Mouse (Mus musculus) embryonic fibroblast, embryonic 13.5 days (primary cell): ENCODE measurements around the gene Npepps. TPM values are rescaled to one million over a fixed set of nuclear protein-coding genes. Genes with fewer than 3 reads are reported as not detected.
A peak's percentile ranks its signal among the peaks of the same experiment; 100 is the strongest.

Experiments used
- H3K27ac ChIP-seq: 2 replicates; pipeline ENCODE4 v1.5.1; 2012; ENCODE audit warnings: low read length, control low read depth, inconsistent platforms; ENCODE audit not compliant: insufficient read depth
- H3K4me1 ChIP-seq: 2 replicates; pipeline ENCODE4 v1.6.1; 2011; ENCODE audit warnings: low read length; ENCODE audit not compliant: control insufficient read depth, insufficient read depth
- H3K4me3 ChIP-seq: 2 replicates; pipeline ENCODE4 v1.5.1; 2011; ENCODE audit warnings: mild to moderate bottlenecking, control low read depth, low read length; ENCODE audit not compliant: insufficient read depth
- CTCF ChIP-seq: IDR thresholded peaks from 2 replicates; pipeline ENCODE4 v1.5.1; 2011; ENCODE audit warnings: mild to moderate bottlenecking, control low read depth, low read length, moderate library complexity, borderline replicate concordance; ENCODE audit not compliant: insufficient read depth
- POLR2A ChIP-seq: IDR thresholded peaks from 2 replicates; pipeline ENCODE4 v1.6.1; 2011; ENCODE audit warnings: low read depth, mild to moderate bottlenecking, control low read depth, low read length, moderate library complexity
- polyA plus RNA-seq: library from polyadenylated mRNA; stranded (reverse); fragments of >200 nt; gene quantifications from 2 replicates; pipeline ENCODE4 v1.2.4, GENCODE M21; 2011; ENCODE audit warnings: low read depth; ENCODE audit not compliant: missing spikeins, insufficient read length

Gene Npepps
- polyA plus RNA-seq, 1 experiment = 137 TPM

- TF ChIP-seq CTCF = no peak
- TF ChIP-seq POLR2A = no peak
These were observed 16.1 kb upstream of the Npepps start for GRCm38 (mm10) chr11:97296542-97296941.

GRCm38 (mm10) chr11:97292731-97293130 lies 12.3 kb upstream of the Npepps start:
- H3K4me3 ChIP-seq = no peak overlapping the region
- no peak for TF ChIP-seq CTCF
- no peak for TF ChIP-seq POLR2A
- H3K27ac ChIP-seq = no peak overlapping the region
- no peaks in the 10 kb centered on the region for H3K4me1 ChIP-seq

More at GRCm38 (mm10) chr11:97296542-97296941, 16.1 kb upstream of the Npepps start:
- peaks cover 2% of the 10 kb centered on the region; the same call in 1 of the 2 replicates for H3K4me1 ChIP-seq
- H3K27ac ChIP-seq = no peak overlapping the region
- H3K4me3 ChIP-seq = no peak overlapping the region

GRCm38 (mm10) chr11:97289276-97290230 lies 9.1 kb upstream of the Npepps start:
- H3K27ac ChIP-seq = no peak overlapping the region
- no peaks in the 10 kb centered on the region for H3K4me1 ChIP-seq
- no peak for TF ChIP-seq CTCF
- TF ChIP-seq POLR2A = no peak
- H3K4me3 ChIP-seq = no peak overlapping the region

GRCm38 (mm10) chr11:97287643-97288042 lies 7.2 kb upstream of the Npepps start:
- TF ChIP-seq POLR2A = no peak
- no peak for TF ChIP-seq CTCF
- Histone ChIP-seq H3K27ac (no peak overlapping the region), H3K4me3 (no peak overlapping the region), H3K4me1 (no peaks in the 10 kb centered on the region)

- no peak overlapping the region for H3K27ac ChIP-seq
- H3K4me1 ChIP-seq = no peaks in the 10 kb centered on the region
- TF ChIP-seq POLR2A (no peak), CTCF (no peak)
- H3K4me3 ChIP-seq = no peak overlapping the region
These were observed 6.5 kb upstream of the Npepps start for GRCm38 (mm10) chr11:97286973-97287372.

GRCm38 (mm10) chr11:97285852-97286775 lies 5.7 kb upstream of the Npepps start:
- TF ChIP-seq POLR2A (0 out of 2 replicates have a peak, but pooled peaks have one; percentile 13), CTCF (no peak)
- 0 out of 2 replicates have a peak overlapping the region, but pooled peaks have one; percentile 5 for H3K27ac ChIP-seq
- no peak overlapping the region for H3K4me3 ChIP-seq
- no peaks in the 10 kb centered on the region for H3K4me1 ChIP-seq

- Histone ChIP-seq H3K27ac (no peak overlapping the region), H3K4me1 (no peaks in the 10 kb centered on the region), H3K4me3 (no peak overlapping the region)
- TF ChIP-seq POLR2A = no peak
- no peak for TF ChIP-seq CTCF
These were observed 4.4 kb upstream of the Npepps start for GRCm38 (mm10) chr11:97284854-97285253.

GRCm38 (mm10) chr11:97282179-97282578 lies 1.7 kb upstream of the Npepps start:
- no peak for TF ChIP-seq POLR2A
- no peak for TF ChIP-seq CTCF
- no peak overlapping the region for H3K27ac ChIP-seq
- H3K4me1 ChIP-seq = peaks cover 4% of the 10 kb centered on the region
- H3K4me3 ChIP-seq = no peak overlapping the region

- H3K4me3 ChIP-seq = peak overlapping the region; percentile 89
- TF ChIP-seq POLR2A (peak; percentile 77), CTCF (no peak)
- H3K27ac ChIP-seq = peak overlapping the region; percentile 74
- peaks cover 7% of the 10 kb centered on the region for H3K4me1 ChIP-seq
These were observed 828 bp downstream of the Npepps start for GRCm38 (mm10) chr11:97279405-97280215.
